Comparison of ENCODE assay signal across 8 mouse cellular contexts in the genomic region with DNA sequence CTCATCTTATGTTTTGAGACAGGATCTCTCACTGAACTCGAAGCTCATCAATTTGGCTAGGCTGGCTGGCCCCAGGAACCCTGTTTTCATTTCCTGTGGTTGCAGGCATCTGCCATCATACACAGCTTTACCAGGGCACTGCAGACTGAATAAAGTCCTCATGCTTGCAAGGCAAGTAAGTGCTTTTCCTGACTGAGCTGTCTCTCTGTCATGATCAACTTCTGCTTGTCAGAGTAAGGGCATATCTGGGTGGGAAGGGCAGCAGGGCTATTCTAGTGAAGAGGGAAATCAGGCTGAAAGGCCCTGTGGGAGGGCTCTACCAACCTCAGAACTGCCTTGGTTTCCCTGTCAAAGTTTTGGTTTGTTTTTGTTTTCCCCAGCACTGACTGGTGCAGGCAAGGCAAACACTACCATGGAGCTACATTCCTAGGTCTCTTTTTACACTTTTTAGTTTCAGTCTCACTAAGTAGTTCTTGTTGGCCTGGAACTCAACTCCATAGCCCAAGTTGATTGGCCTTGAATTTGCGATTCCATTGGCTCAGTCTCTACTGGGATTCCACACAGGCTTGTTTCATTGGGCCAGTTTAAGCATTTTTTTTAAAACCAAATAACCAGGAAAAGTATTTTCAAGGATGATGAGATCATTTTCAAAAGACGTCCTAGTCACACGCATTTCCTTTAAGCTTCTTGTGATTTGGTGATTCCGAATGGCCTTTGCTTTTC. TPM values are rescaled to one million over a fixed set of nuclear protein-coding genes. Genes with fewer than 3 reads are reported as not detected.
DNase-seq lines count a peak whose midpoint lies in the region; ATAC-seq and TF ChIP-seq lines count a peak whose summit lies in the region.

No protein-coding gene starts in this region.

- H3K79me2 ChIP-seq in C2C12 (ENCODE audit: control insufficient read depth, insufficient read depth) = no peaks in the 10 kb centered on the region

- peak overlapping the region; percentile 56 for H3K4me2 ChIP-seq in heart, embryonic 11.5 days
- peak overlapping the region; percentile 50 for H3K4me2 ChIP-seq in limb, embryonic 15.5 days
- peak overlapping the region; percentile 60 for H3K4me2 ChIP-seq in neural tube, embryonic 15.5 days

- H3K27ac ChIP-seq in heart, embryonic 11.5 days (ENCODE audit: low read depth, low read length) = peak overlapping the region; percentile 98
- H3K27ac ChIP-seq in limb, embryonic 15.5 days = peak overlapping the region; percentile 92
- peak overlapping the region; percentile 79 for H3K27ac ChIP-seq in neural tube, embryonic 15.5 days (replicated peaks)

- H3K27me3 ChIP-seq in C2C12 (ENCODE audit: control insufficient read depth, insufficient read depth, insufficient read length) = no peaks in the 10 kb centered on the region
- no peaks in the 10 kb centered on the region for H3K27me3 ChIP-seq in heart, embryonic 11.5 days (ENCODE audit: control insufficient read depth, insufficient read depth, low read length)
- H3K27me3 ChIP-seq in limb, embryonic 15.5 days = no peaks in the 10 kb centered on the region
- no peaks in the 10 kb centered on the region for H3K27me3 ChIP-seq in neural tube, embryonic 15.5 days (replicated peaks)

- H3ac ChIP-seq in C2C12 (ENCODE audit: control insufficient read depth, insufficient read length, low read depth) = peak overlapping the region; percentile 39

- H3K4me1 ChIP-seq in heart, embryonic 11.5 days (ENCODE audit: control insufficient read depth, insufficient read depth, low read length) = peaks cover 9% of the 10 kb centered on the region
- peaks cover 10% of the 10 kb centered on the region; the same call in 1 of the 2 replicates for H3K4me1 ChIP-seq in limb, embryonic 15.5 days
- H3K4me1 ChIP-seq in neural tube, embryonic 15.5 days = peaks cover 17% of the 10 kb centered on the region

- 30% methylated on average over 5 of the region's 5 CpGs for WGBS in heart, embryonic 11.5 days (ENCODE audit: insufficient replicate concordance)
- WGBS in limb, embryonic 15.5 days = 28% methylated on average over 5 of the region's 5 CpGs
- 31% methylated on average over 5 of the region's 5 CpGs for WGBS in neural tube, embryonic 15.5 days

- no peak for TF ChIP-seq CTCF in C2C12 (IDR thresholded peaks at IDR 0.05; ENCODE audit: control insufficient read depth, insufficient read depth, insufficient read length)

- no peak overlapping the region for H3K4me3 ChIP-seq in C2C12 (ENCODE audit: insufficient read depth, poor library complexity, severe bottlenecking)
- H3K4me3 ChIP-seq in heart, embryonic 11.5 days (ENCODE audit: low read depth, low read length) = no peak overlapping the region
- peak overlapping the region; percentile 32; the same call in 1 of the 2 replicates for H3K4me3 ChIP-seq in limb, embryonic 15.5 days
- H3K4me3 ChIP-seq in neural tube, embryonic 15.5 days (replicated peaks) = no peak overlapping the region

- peak; percentile 33 for ATAC-seq in activated CD4-positive, CD25-positive, alpha-beta regulatory T cell, adult 4 months
- no peak for ATAC-seq in heart, embryonic 11.5 days (replicated peaks; ENCODE audit: insufficient number of reproducible peaks, low FRiP score, low TSS enrichment)
- no peak for ATAC-seq in limb, embryonic 15.5 days (ENCODE audit: insufficient number of reproducible peaks, low FRiP score, low TSS enrichment, low read depth)
- ATAC-seq in neural tube, embryonic 15.5 days (ENCODE audit: low FRiP score) = no peak

- H3K9me3 ChIP-seq in heart, embryonic 11.5 days (replicated peaks; ENCODE audit: control insufficient read depth, low read length) = no peaks in the 10 kb centered on the region
- H3K9me3 ChIP-seq in limb, embryonic 15.5 days = no peaks in the 10 kb centered on the region
- H3K9me3 ChIP-seq in neural tube, embryonic 15.5 days (replicated peaks) = no peaks in the 10 kb centered on the region

- peak overlapping the region; percentile 78; the same call in 1 of the 2 replicates for H3K9ac ChIP-seq in heart, embryonic 11.5 days (ENCODE audit: low read depth, low read length)
- no peak overlapping the region for H3K9ac ChIP-seq in limb, embryonic 15.5 days
- 0 out of 2 replicates have a peak overlapping the region, but pooled peaks have one; percentile 42 for H3K9ac ChIP-seq in neural tube, embryonic 15.5 days (replicated peaks)

- H3K79me3 ChIP-seq in C2C12 (ENCODE audit: low read depth) = no peaks in the 10 kb centered on the region

- H3K36me3 ChIP-seq in C2C12 (ENCODE audit: control insufficient read depth, insufficient read depth) = no peaks in the 10 kb centered on the region
- no peaks in the 10 kb centered on the region for H3K36me3 ChIP-seq in heart, embryonic 11.5 days (ENCODE audit: control insufficient read depth, insufficient read depth, low read length)
- H3K36me3 ChIP-seq in limb, embryonic 15.5 days = no peaks in the 10 kb centered on the region
- H3K36me3 ChIP-seq in neural tube, embryonic 15.5 days = no peaks in the 10 kb centered on the region

- no peak for DNase-seq in spleen, postnatal 10 days (ENCODE audit: low spot score in 2 of 2)
- DNase-seq in cerebellum, postnatal 14 days = no peak
- DNase-seq in embryo, embryonic 11 days = no peak

TF ChIP-seq in C2C12, 6 proteins besides CTCF, POLR2A, EP300 and RAD21:
- TF ChIP-seq MYOG (IDR thresholded peaks at IDR 0.05; ENCODE audit: control insufficient read depth, extremely low read depth, insufficient read length) (no peak), FOSL1 (IDR thresholded peaks at IDR 0.05; ENCODE audit: insufficient read depth, low read length, poor library complexity, severe bottlenecking) (no peak), CEBPB (IDR thresholded peaks at IDR 0.05; ENCODE audit: low read depth) (no peak), MYOD1 (IDR thresholded peaks at IDR 0.05; ENCODE audit: control insufficient read depth, insufficient read length, low read depth) (no peak), MAX (IDR thresholded peaks at IDR 0.05) (no peak), USF1 (IDR thresholded peaks at IDR 0.05; ENCODE audit: low read depth) (no peak)

RNA-seq across cellular contexts. Expression of a gene that starts 31.7 kb away (rescaled TPM):
- 184 TPM for polyA plus RNA-seq in C2C12 (2012; fragmentation: generic; extraction: Trizol)
- polyA plus RNA-seq in activated CD4-positive, CD25-positive, alpha-beta regulatory T cell, adult 4 months (2017; shearing (Covaris generic)) = 100 to 1,000 TPM; 250 to 278 TPM
- polyA plus RNA-seq in heart, embryonic 11.5 days (2014; fragmentation: Nextera tagmentation; extraction: Ambion mirVana) = 314 and 434 TPM in 2 replicates
- polyA plus RNA-seq in limb, embryonic 15.5 days (2015; fragmentation: Nextera tagmentation; extraction: Ambion mirVana) = 269 TPM in 2 replicates
- polyA plus RNA-seq in neural tube, embryonic 15.5 days (2015; fragmentation: Nextera tagmentation; extraction: Ambion mirVana) = 91.7 and 119 TPM in 2 replicates
